Mouse (Mus musculus) heart, embryonic 14.5 days (tissue): Measurements from ENCODE around the gene Sele. TPM values are rescaled to one million over a fixed set of nuclear protein-coding genes. Genes with fewer than 3 reads are reported as not detected.
A peak's percentile ranks its signal among the peaks of the same experiment; 100 is the strongest.
"Not testable (repeated sequence)": the region's sequence is repeated elsewhere in the genome, so short reads cannot be mapped to it uniquely, and the experiment has no call there.

Experiments
- ATAC-seq: fragments of 200-750 bp; cut with Nextera tagmentation; 2 replicates; pipeline ENCODE4 v1.8.0; 2017; ENCODE audit warnings: low read depth, moderate TSS enrichment; ENCODE audit not compliant: insufficient number of reproducible peaks, insufficient read depth, low FRiP score
- H3K27ac ChIP-seq, 2 experiments: fragments of 200-500 bp in 1 of 2; fragments of 300-500 bp in 1 of 2; sonication (generic) in 1 of 2; replicated peaks in 1 of 2; 2 replicates each; pipeline ENCODE4 v1.5.1; 2012 to 2014; ENCODE audit warnings: low read depth in 2 of 2, low read length in 2 of 2, control low read depth in 1 of 2, mild to moderate bottlenecking in 1 of 2, mixed read lengths in 1 of 2; ENCODE audit not compliant: control insufficient read depth in 1 of 2, insufficient read depth in 1 of 2
- H3K27me3 ChIP-seq: fragments of 300-500 bp; sonication (generic); 2 replicates; pipeline ENCODE4 v1.6.1; 2014; ENCODE audit warnings: mild to moderate bottlenecking, low read length, control low read depth; ENCODE audit not compliant: control insufficient read depth, insufficient read depth
- H3K36me3 ChIP-seq: fragments of 300-500 bp; sonication (generic); 2 replicates; pipeline ENCODE4 v1.6.1; 2014; ENCODE audit warnings: mild to moderate bottlenecking, control low read depth, low read length, mixed read lengths; ENCODE audit not compliant: control insufficient read depth, insufficient read depth
- H3K4me1 ChIP-seq, 2 experiments: fragments of 200-500 bp in 1 of 2; fragments of 300-500 bp in 1 of 2; sonication (generic) in 1 of 2; 2 replicates each; pipeline ENCODE4 v1.6.1; 2012 to 2014; ENCODE audit warnings: low read length in 2 of 2, control low read depth in 1 of 2, mixed read lengths in 1 of 2; ENCODE audit not compliant: control insufficient read depth in 2 of 2, insufficient read depth in 2 of 2
- H3K4me2 ChIP-seq: fragments of 300-500 bp; sonication (generic); 2 replicates; pipeline ENCODE4 v1.6.1; 2014; ENCODE audit warnings: mild to moderate bottlenecking, low read length
- H3K4me3 ChIP-seq, 2 experiments: fragments of 200-500 bp in 1 of 2; fragments of 300-500 bp in 1 of 2; sonication (generic) in 1 of 2; 2 replicates each; pipeline ENCODE4 v1.5.1; 2012 to 2014; ENCODE audit warnings: low read length in 2 of 2, mild to moderate bottlenecking in 2 of 2, control low read depth in 1 of 2, low read depth in 1 of 2, moderate library complexity in 1 of 2; ENCODE audit not compliant: control insufficient read depth in 1 of 2, insufficient read depth in 1 of 2
- H3K9ac ChIP-seq: fragments of 300-500 bp; sonication (generic); 2 replicates; pipeline ENCODE4 v1.6.1; 2014; ENCODE audit warnings: mild to moderate bottlenecking, low read length
- H3K9me3 ChIP-seq: fragments of 300-500 bp; sonication (generic); 2 replicates; pipeline ENCODE4 v1.6.1; 2016; ENCODE audit warnings: low read length, control low read depth; ENCODE audit not compliant: control insufficient read depth
- WGBS: fragments of 180-500 bp; shearing (Covaris S2); extraction: QIAGEN DNeasy Blood & Tissue Kit; methylation state at CpG from one replicate; pipeline ENCODE4 v1.1.7; 2014; 5-methylcytosine and 5-hydroxymethylcytosine counted together
- polyA plus RNA-seq: library from polyadenylated mRNA; unstranded; fragments of >200 nt; fragmentation: Nextera tagmentation; extraction: Ambion mirVana; gene quantifications from 2 replicates; pipeline ENCODE4 v1.2.1, GENCODE M21; 2014

Sele gene
- polyA plus RNA-seq, 1 experiment from 2014 or later = 1.9 TPM

- H3K9me3 ChIP-seq, H3K4me1 ChIP-seq, H3K4me2 ChIP-seq, H3K27ac ChIP-seq, H3K9ac ChIP-seq, H3K4me3 ChIP-seq, H3K27me3 ChIP-seq, H3K36me3 ChIP-seq, ATAC-seq: not testable (repeated sequence)
- WGBS = 82% methylated on average over 3 of the region's 3 CpGs
These were observed 27.3 kb upstream of the Sele start for GRCm38 (mm10) chr1:164020746-164021145.

GRCm38 (mm10) chr1:164022106-164022505 is 25.9 kb upstream of the Sele start:
- not testable (repeated sequence) for H3K4me3 ChIP-seq, H3K9me3 ChIP-seq, H3K4me1 ChIP-seq, H3K4me2 ChIP-seq, H3K36me3 ChIP-seq, H3K27ac ChIP-seq, H3K27me3 ChIP-seq, H3K9ac ChIP-seq, ATAC-seq
- 68% methylated on average over 5 of the region's 5 CpGs for WGBS

- H3K36me3 ChIP-seq = no peaks in the 10 kb centered on the region
- no peaks in the 10 kb centered on the region for H3K4me1 ChIP-seq
- no peak for ATAC-seq
- no peak overlapping the region for H3K9ac ChIP-seq
- no peak overlapping the region for H3K27ac ChIP-seq
- no peak overlapping the region for H3K4me2 ChIP-seq
- WGBS = 65% methylated on average over 4 of the region's 4 CpGs
- no peaks in the 10 kb centered on the region for H3K9me3 ChIP-seq
- no peaks in the 10 kb centered on the region for H3K27me3 ChIP-seq
- H3K4me3 ChIP-seq = no peak overlapping the region
These were observed 22.3 kb upstream of the Sele start for GRCm38 (mm10) chr1:164025685-164026084.

- no peak overlapping the region for H3K4me3 ChIP-seq
- no peaks in the 10 kb centered on the region for H3K9me3 ChIP-seq
- H3K9ac ChIP-seq = no peak overlapping the region
- WGBS = 51% methylated on average over 5 of the region's 5 CpGs
- no peak overlapping the region for H3K4me2 ChIP-seq
- H3K27me3 ChIP-seq = no peaks in the 10 kb centered on the region
- ATAC-seq = no peak
- no peaks in the 10 kb centered on the region for H3K4me1 ChIP-seq
- no peak overlapping the region for H3K27ac ChIP-seq
- H3K36me3 ChIP-seq = no peaks in the 10 kb centered on the region
These were observed 20.6 kb upstream of the Sele start for GRCm38 (mm10) chr1:164027416-164027815.

- H3K4me3 ChIP-seq = no peak overlapping the region
- H3K27ac ChIP-seq = no peak overlapping the region
- H3K9me3 ChIP-seq = no peaks in the 10 kb centered on the region
- H3K4me1 ChIP-seq = peaks cover 5 to 9% of the 10 kb centered on the region in 2 experiments; a peak in 3 of 4 replicates
- no peak overlapping the region for H3K9ac ChIP-seq
- no peak for ATAC-seq
- WGBS = 73% methylated on average over 10 of the region's 10 CpGs
- no peaks in the 10 kb centered on the region for H3K36me3 ChIP-seq
- no peak overlapping the region for H3K4me2 ChIP-seq
- H3K27me3 ChIP-seq = no peaks in the 10 kb centered on the region
These were observed 7.5 kb upstream of the Sele start for GRCm38 (mm10) chr1:164040385-164041135.

- Histone ChIP-seq H3K36me3 (no peaks in the 10 kb centered on the region), H3K27ac (0 out of 4 replicates have a peak overlapping the region, but pooled peaks of 1 of the 2 experiments have one; percentile 38), H3K4me3 (no peak overlapping the region), H3K4me2 (no peak overlapping the region), H3K9me3 (no peaks in the 10 kb centered on the region), H3K9ac (no peak overlapping the region), H3K27me3 (no peaks in the 10 kb centered on the region), H3K4me1 (peaks cover 5 to 9% of the 10 kb centered on the region in 2 experiments)
- ATAC-seq = peak; percentile 64
- 42% methylated on average over 3 of the region's 3 CpGs for WGBS
These were observed 4.5 kb upstream of the Sele start for GRCm38 (mm10) chr1:164043549-164043948.

GRCm38 (mm10) chr1:164053561-164053960 is 5.5 kb downstream of the Sele start:
- WGBS = 87% methylated on average over 9 of the region's 9 CpGs
- Histone ChIP-seq H3K27me3 (no peaks in the 10 kb centered on the region), H3K9me3 (no peaks in the 10 kb centered on the region), H3K36me3 (no peaks in the 10 kb centered on the region), H3K4me1 (no peaks in the 10 kb centered on the region; a peak in 1 of 4 replicates), H3K4me2 (no peak overlapping the region), H3K27ac (no peak overlapping the region), H3K4me3 (no peak overlapping the region), H3K9ac (no peak overlapping the region)
- ATAC-seq = no peak

- no peak for ATAC-seq
- Histone ChIP-seq H3K4me3 (no peak overlapping the region), H3K4me2 (no peak overlapping the region), H3K9ac (no peak overlapping the region), H3K36me3 (no peaks in the 10 kb centered on the region), H3K4me1 (no peaks in the 10 kb centered on the region), H3K27me3 (no peaks in the 10 kb centered on the region), H3K9me3 (no peaks in the 10 kb centered on the region), H3K27ac (no peak overlapping the region)
- 24% methylated on average over 2 of the region's 2 CpGs for WGBS
These were observed 6.8 kb downstream of the Sele start for GRCm38 (mm10) chr1:164054800-164055199.
